Mouse (Mus musculus) limb, embryonic 12.5 days (tissue): Measurements from ENCODE around the gene Zfp787. TPM values are rescaled to one million over a fixed set of nuclear protein-coding genes. Genes with fewer than 3 reads are reported as not detected.
"Not testable (repeated sequence)": the region's sequence is repeated elsewhere in the genome, so short reads cannot be mapped to it uniquely, and the experiment has no call there.

Experiments
- ATAC-seq: fragments of 200-750 bp; cut with Nextera tagmentation; 2 replicates; pipeline ENCODE4 v1.8.0; 2017; ENCODE audit warnings: low read depth, moderate TSS enrichment; ENCODE audit not compliant: insufficient number of reproducible peaks, insufficient read depth, low FRiP score, low TSS enrichment
- H3K27ac ChIP-seq: fragments of 300-500 bp; sonication (generic); 2 replicates; pipeline ENCODE4 v1.5.1; 2016; ENCODE audit warnings: mild to moderate bottlenecking, moderate library complexity
- H3K27me3 ChIP-seq: fragments of 300-500 bp; sonication (generic); 2 replicates; pipeline ENCODE4 v1.6.1; 2016; ENCODE audit warnings: mild to moderate bottlenecking, moderate library complexity
- H3K36me3 ChIP-seq: fragments of 300-500 bp; sonication (generic); 2 replicates; pipeline ENCODE4 v1.6.1; 2016; ENCODE audit warnings: mild to moderate bottlenecking, moderate library complexity
- H3K4me1 ChIP-seq: fragments of 300-500 bp; sonication (generic); replicated peaks from 2 replicates; pipeline ENCODE4 v1.6.1; 2016
- H3K4me2 ChIP-seq: fragments of 300-500 bp; sonication (generic); 2 replicates; pipeline ENCODE4 v1.6.1; 2016; ENCODE audit warnings: mild to moderate bottlenecking, moderate library complexity
- H3K4me3 ChIP-seq: fragments of 300-500 bp; sonication (generic); replicated peaks from 2 replicates; pipeline ENCODE4 v1.5.1; 2016; ENCODE audit warnings: mild to moderate bottlenecking
- H3K9ac ChIP-seq: fragments of 300-500 bp; sonication (generic); replicated peaks from 2 replicates; pipeline ENCODE4 v1.6.1; 2016; ENCODE audit warnings: mild to moderate bottlenecking, moderate library complexity
- H3K9me3 ChIP-seq: fragments of 300-500 bp; sonication (generic); 2 replicates; pipeline ENCODE4 v1.6.1; 2016; ENCODE audit warnings: mild to moderate bottlenecking, moderate library complexity
- WGBS: fragments of 180-500 bp; shearing (Covaris S2); methylation state at CpG from one replicate; pipeline ENCODE4 v1.1.7; 2016; 5-methylcytosine and 5-hydroxymethylcytosine counted together
- polyA plus RNA-seq: library from polyadenylated mRNA; unstranded; fragments of >200 nt; fragmentation: Nextera tagmentation; extraction: Ambion mirVana; gene quantifications from 2 replicates; pipeline ENCODE4 v1.2.1, GENCODE M21; 2016

The Zfp787 gene
- polyA plus RNA-seq, 1 experiment from 2014 or later, result 36.1 TPM

GRCm38 (mm10) chr7:6182882-6183281, 27.1 kb upstream of the Zfp787 start:
- Histone ChIP-seq H3K27ac (no peak overlapping the region), H3K36me3 (peaks cover 72% of the 10 kb centered on the region), H3K9ac (no peak overlapping the region), H3K4me3 (no peak overlapping the region), H3K27me3 (no peaks in the 10 kb centered on the region), H3K4me1 (no peaks in the 10 kb centered on the region), H3K9me3 (no peaks in the 10 kb centered on the region), H3K4me2 (no peak overlapping the region)
- no peak for ATAC-seq

DNA sequence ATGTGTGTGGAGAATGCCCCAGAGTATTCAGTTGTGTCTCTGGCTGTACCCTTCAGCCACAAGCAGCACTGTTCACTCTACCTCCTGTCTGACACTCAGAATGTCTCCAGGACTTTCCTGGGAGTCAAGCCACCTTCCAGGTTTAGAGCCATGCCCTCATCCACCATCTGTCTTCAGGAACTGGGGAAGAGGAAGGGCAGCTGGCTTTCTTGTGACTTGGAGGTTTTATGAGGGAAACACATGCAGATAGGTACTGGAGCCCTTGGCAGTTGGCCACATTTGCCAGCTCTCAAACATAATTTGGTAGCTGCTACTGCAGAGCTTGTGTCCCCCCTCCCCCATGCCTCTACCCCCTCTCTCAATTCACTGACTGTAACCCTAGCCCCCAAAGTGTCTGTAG, 23.2 kb upstream of the Zfp787 start:
- Histone ChIP-seq H3K36me3 (peaks cover 48% of the 10 kb centered on the region), H3K4me1 (no peaks in the 10 kb centered on the region), H3K27me3 (no peaks in the 10 kb centered on the region), H3K4me2 (no peak overlapping the region), H3K4me3 (no peak overlapping the region), H3K9me3 (no peaks in the 10 kb centered on the region), H3K27ac (no peak overlapping the region), H3K9ac (no peak overlapping the region)
- no peak for ATAC-seq

- not testable (repeated sequence) for H3K4me3 ChIP-seq, H3K9ac ChIP-seq, ATAC-seq, H3K27me3 ChIP-seq, H3K27ac ChIP-seq, H3K4me1 ChIP-seq, H3K9me3 ChIP-seq, H3K4me2 ChIP-seq
- peaks cover 28% of the 10 kb centered on the region; the same call in 1 of the 2 replicates for H3K36me3 ChIP-seq
- WGBS, result 92% methylated on average over 9 of the region's 9 CpGs
Observed at GRCm38 (mm10) chr7:6174365-6174987, 18.7 kb upstream of the Zfp787 start.

DNA sequence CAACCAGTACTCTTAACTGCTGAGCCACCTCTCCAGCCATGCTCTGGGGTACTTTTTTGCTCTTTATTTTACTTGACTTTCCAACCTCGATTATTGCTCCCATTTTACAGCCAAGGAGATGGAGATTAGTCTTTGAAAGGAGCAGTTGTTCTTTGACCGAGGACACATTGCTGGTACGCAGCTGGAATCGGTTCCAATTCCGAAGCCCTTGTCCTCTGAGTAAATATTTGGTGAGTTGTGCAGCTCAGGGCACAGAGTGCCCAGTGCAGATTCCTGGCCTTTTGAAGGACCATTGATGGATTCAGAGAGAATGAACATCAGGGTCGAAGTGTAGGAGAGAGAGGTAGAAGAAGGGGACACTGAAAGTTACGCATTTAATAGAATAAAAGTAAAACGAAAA, 18.1 kb upstream of the Zfp787 start:
- Histone ChIP-seq H3K9me3 (no peaks in the 10 kb centered on the region), H3K4me1 (no peaks in the 10 kb centered on the region), H3K4me2 (no peak overlapping the region), H3K9ac (no peak overlapping the region), H3K27ac (no peak overlapping the region), H3K4me3 (no peak overlapping the region), H3K36me3 (peaks cover 25% of the 10 kb centered on the region; the same call in 1 of the 2 replicates), H3K27me3 (no peaks in the 10 kb centered on the region)
- ATAC-seq, result no peak
- WGBS, result 86% methylated on average over 8 of the region's 8 CpGs

- under 1% methylated on average over 28 of the region's 28 CpGs for WGBS
- Histone ChIP-seq H3K36me3 (peaks cover 14% of the 10 kb centered on the region; the same call in 1 of the 2 replicates), H3K9me3 (no peaks in the 10 kb centered on the region), H3K4me2 (peak overlapping the region; percentile 76), H3K4me3 (peak overlapping the region; percentile 67), H3K4me1 (no peaks in the 10 kb centered on the region), H3K27me3 (no peaks in the 10 kb centered on the region), H3K9ac (peak overlapping the region; percentile 75), H3K27ac (peak overlapping the region; percentile 53; the same call in 1 of the 2 replicates)
- peak; percentile 16 for ATAC-seq
Observed at GRCm38 (mm10) chr7:6172674-6173244, 17.0 kb upstream of the Zfp787 start.

GRCm38 (mm10) chr7:6172006-6172649, 16.3 kb upstream of the Zfp787 start, which contains the start of gene Zfp444:
Gene Zfp444 (plus strand): TSS chr7:6172226.
- under 1% methylated on average over 37 of the region's 37 CpGs for WGBS
- H3K36me3 ChIP-seq, result peaks cover 14% of the 10 kb centered on the region; the same call in 1 of the 2 replicates
- ATAC-seq, result peak; percentile 99
- peak within 1 kb of the TSS; percentile 72 for H3K27ac ChIP-seq
- H3K9me3 ChIP-seq, result no peaks in the 10 kb centered on the region
- H3K4me2 ChIP-seq, result peak within 1 kb of the TSS; percentile 76
- no peaks in the 10 kb centered on the region for H3K4me1 ChIP-seq
- H3K27me3 ChIP-seq, result no peaks in the 10 kb centered on the region
- H3K9ac ChIP-seq, result peak within 1 kb of the TSS; percentile 75
- H3K4me3 ChIP-seq, result peak within 1 kb of the TSS; percentile 67

DNA sequence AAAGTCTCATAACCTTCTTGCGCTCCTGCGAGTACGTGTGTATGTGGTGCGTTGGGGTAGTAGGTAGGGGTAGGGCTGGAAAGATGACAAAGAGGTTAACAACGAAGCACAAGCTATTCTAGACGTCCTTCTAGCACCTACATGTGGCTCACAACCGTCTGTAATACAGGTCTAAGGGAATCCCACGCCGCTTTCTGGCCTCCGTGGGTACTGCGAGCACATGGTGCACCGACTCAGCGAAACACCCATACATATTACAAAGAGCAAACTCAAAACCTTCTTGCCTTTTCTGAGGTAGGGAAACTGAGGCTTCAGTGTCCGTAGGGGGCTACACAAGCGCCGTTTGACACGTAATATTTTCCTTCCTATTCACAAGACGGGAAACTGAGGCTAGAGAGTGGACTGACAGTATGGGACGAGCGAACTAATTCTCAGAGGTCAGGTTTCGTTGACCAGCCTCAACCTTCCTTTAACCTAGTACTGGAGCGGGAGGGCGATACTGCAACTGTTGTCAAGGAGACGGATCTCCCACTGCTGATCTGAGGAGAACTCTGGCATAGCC, 15.7 kb upstream of the Zfp787 start:
- peaks cover 14% of the 10 kb centered on the region; the same call in 1 of the 2 replicates for H3K36me3 ChIP-seq
- H3K4me1 ChIP-seq, result no peaks in the 10 kb centered on the region
- 1% methylated on average over 24 of the region's 24 CpGs for WGBS
- H3K27ac ChIP-seq, result peak overlapping the region; percentile 72
- no peaks in the 10 kb centered on the region for H3K27me3 ChIP-seq
- no peaks in the 10 kb centered on the region for H3K9me3 ChIP-seq
- H3K9ac ChIP-seq, result peak overlapping the region; percentile 53
- H3K4me2 ChIP-seq, result peak overlapping the region; percentile 76
- ATAC-seq, result peak; percentile 29
- H3K4me3 ChIP-seq, result peak overlapping the region; percentile 67

- ATAC-seq, result no peak
- peak overlapping the region; percentile 67 for H3K4me3 ChIP-seq
- 0 out of 2 replicates have a peak overlapping the region, but pooled peaks have one; percentile 53 for H3K9ac ChIP-seq
- H3K27ac ChIP-seq, result no peak overlapping the region
- H3K9me3 ChIP-seq, result no peaks in the 10 kb centered on the region
- 56% methylated on average over 6 of the region's 6 CpGs for WGBS
- H3K4me1 ChIP-seq, result no peaks in the 10 kb centered on the region
- H3K27me3 ChIP-seq, result no peaks in the 10 kb centered on the region
- peak overlapping the region; percentile 76 for H3K4me2 ChIP-seq
- H3K36me3 ChIP-seq, result peaks cover 12% of the 10 kb centered on the region; the same call in 1 of the 2 replicates
Observed at GRCm38 (mm10) chr7:6170871-6171270, 15.1 kb upstream of the Zfp787 start.

GRCm38 (mm10) chr7:6170391-6170790, 14.6 kb upstream of the Zfp787 start:
- 88% methylated on average over 9 of the region's 9 CpGs for WGBS
- Histone ChIP-seq H3K9ac (no peak overlapping the region), H3K4me2 (no peak overlapping the region), H3K4me3 (no peak overlapping the region), H3K4me1 (no peaks in the 10 kb centered on the region), H3K9me3 (no peaks in the 10 kb centered on the region), H3K27me3 (no peaks in the 10 kb centered on the region), H3K36me3 (peaks cover 7% of the 10 kb centered on the region; the same call in 1 of the 2 replicates), H3K27ac (no peak overlapping the region)
- ATAC-seq, result no peak

DNA sequence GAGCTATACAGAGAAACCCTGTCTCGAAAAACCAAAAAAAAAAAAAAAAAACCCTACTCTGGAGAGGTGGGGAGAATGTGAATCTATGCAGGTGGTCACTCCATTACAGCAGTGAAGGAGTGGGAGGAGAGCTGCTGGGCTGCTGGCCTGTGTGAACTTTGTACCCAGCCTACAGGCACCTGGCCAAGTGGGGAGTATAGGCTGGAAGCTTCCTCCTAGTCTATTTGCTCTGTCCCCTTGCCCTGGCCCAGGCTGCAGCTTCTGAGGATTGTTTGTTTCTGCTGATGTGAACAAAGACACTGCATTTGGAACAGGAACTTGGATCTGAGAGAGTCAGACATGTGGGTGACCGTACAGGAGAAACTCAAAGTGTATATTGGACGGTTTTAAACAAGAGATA, 13.6 kb upstream of the Zfp787 start:
- Histone ChIP-seq H3K27ac (no peak overlapping the region), H3K4me3 (no peak overlapping the region), H3K36me3 (0 out of 2 replicates have a peak, but pooled peaks cover 3% of the 10 kb centered on the region), H3K9me3 (no peaks in the 10 kb centered on the region), H3K9ac (no peak overlapping the region), H3K4me1 (no peaks in the 10 kb centered on the region), H3K27me3 (no peaks in the 10 kb centered on the region), H3K4me2 (no peak overlapping the region)
- 66% methylated on average over 3 of the region's 3 CpGs for WGBS
- ATAC-seq, result no peak

DNA sequence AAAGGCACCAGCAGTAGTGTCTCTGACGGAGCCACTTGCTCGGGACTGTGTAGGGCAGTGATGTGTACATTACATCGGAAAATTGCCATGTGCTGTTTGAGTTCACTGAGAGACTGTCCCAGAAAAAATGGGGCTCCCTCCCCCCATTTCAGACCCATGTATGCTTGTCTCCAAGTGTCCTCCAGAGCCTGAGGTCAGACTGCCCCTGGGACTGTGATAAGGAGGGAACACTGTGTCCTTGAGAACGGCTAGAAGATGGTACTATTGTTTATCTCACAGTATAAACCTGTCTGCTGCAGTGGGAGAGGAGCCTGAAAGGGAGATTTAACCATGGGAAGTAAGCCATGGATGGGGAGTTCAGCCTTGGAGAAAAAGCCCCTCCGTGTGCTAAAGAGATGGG, 8.9 kb upstream of the Zfp787 start:
- Histone ChIP-seq H3K27me3 (no peaks in the 10 kb centered on the region), H3K9me3 (no peaks in the 10 kb centered on the region), H3K4me2 (no peak overlapping the region), H3K27ac (no peak overlapping the region), H3K4me3 (no peak overlapping the region), H3K36me3 (no peaks in the 10 kb centered on the region), H3K4me1 (no peaks in the 10 kb centered on the region), H3K9ac (no peak overlapping the region)
- 58% methylated on average over 5 of the region's 5 CpGs for WGBS
- no peak for ATAC-seq
